Mouse (Mus musculus) neutrophil, adult 83 days (primary cell): ENCODE results near the gene Olfr1201. TPM values are rescaled to one million over a fixed set of nuclear protein-coding genes. Genes with fewer than 3 reads are reported as not detected.

Experiments used
- total RNA-seq, 2 experiments: library from RNA; stranded (reverse); gene quantifications; one replicate each; pipeline ENCODE4 v1.2.4; 2023

Olfr1201 gene
- total RNA-seq, result not detected

GRCm38 (mm10) chr2:88792736-88793135 is at the start of gene Olfr1201:
Gene Olfr1201, plus strand, starts transcription at chr2:88793036.

GRCm38 (mm10) chr2:88751270-88751669 is 41.6 kb upstream of the Olfr1201 start, which contains the start of gene Olfr1198:
Gene Olfr1198, minus strand, starts transcription at chr2:88751370.

GRCm38 (mm10) chr2:88760369-88760768 is 32.5 kb upstream of the Olfr1201 start, which contains the start of gene Olfr1199:
Gene Olfr1199, minus strand, starts transcription at chr2:88760469.

GRCm38 (mm10) chr2:88770388-88770787 is 22.4 kb upstream of the Olfr1201 start, which contains the start of gene Olfr1200:
Gene Olfr1200, minus strand, starts transcription at chr2:88770488.

DNA sequence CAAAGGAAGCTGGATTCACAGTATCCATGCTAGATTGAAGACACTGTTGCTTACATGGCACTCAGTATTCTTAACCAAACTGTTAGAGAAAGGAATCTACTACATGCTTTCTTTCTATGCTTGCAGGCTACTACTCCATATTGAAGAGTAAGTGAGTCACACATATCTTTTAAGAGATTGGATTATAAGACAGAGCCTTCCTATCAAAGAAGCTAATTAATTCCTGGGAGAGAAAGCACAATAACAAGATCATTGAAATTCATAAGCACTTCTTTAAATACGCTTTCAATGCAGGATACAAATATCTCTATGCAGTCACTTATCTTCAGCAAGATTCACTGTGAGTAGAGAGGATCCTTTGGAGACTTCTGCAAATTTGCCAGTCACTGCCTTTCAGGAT is 21.4 kb downstream of the Olfr1201 start, which contains the start of gene Olfr1202:
Gene Olfr1202, plus strand, starts transcription at position 301 of the 400 bp plus-strand sequence.

GRCm38 (mm10) chr2:88829437-88829836 is 36.6 kb downstream of the Olfr1201 start, which contains the start of gene Olfr1205:
Gene Olfr1205, plus strand, starts transcription at chr2:88829737.

Other genes with a start within 250 kb of the Olfr1201 start
- gene Olfr1188, start 236.1 kb upstream of the Olfr1201 start, total RNA-seq, result not detected
- not detected for gene Olfr1189, start 206.6 kb upstream of the Olfr1201 start, total RNA-seq
- under 1 TPM; 0.04 to 0.18 TPM for gene Olfr1191-ps1, start 152.5 kb upstream of the Olfr1201 start, total RNA-seq
- not detected for gene Olfr1192-ps1, start 144.5 kb upstream of the Olfr1201 start, total RNA-seq
- not detected for gene Olfr1193, start 117.4 kb upstream of the Olfr1201 start, total RNA-seq
- not detected for gene Olfr1195, start 103.8 kb upstream of the Olfr1201 start, total RNA-seq
- not detected for gene Olfr1196, start 88.4 kb upstream of the Olfr1201 start, total RNA-seq
- gene Olfr1197, start 60.7 kb upstream of the Olfr1201 start, total RNA-seq, result not detected
- gene Olfr1198, start 41.7 kb upstream of the Olfr1201 start, total RNA-seq, result not detected
- gene Olfr1199, start 32.6 kb upstream of the Olfr1201 start, total RNA-seq, result not detected
- not detected for gene Olfr1200, start 22.5 kb upstream of the Olfr1201 start, total RNA-seq
- not detected for gene Olfr1202, start 21.5 kb downstream of the Olfr1201 start, total RNA-seq
- gene Olfr1205, start 36.7 kb downstream of the Olfr1201 start, total RNA-seq, result not detected
- gene Olfr1204, start 56.3 kb downstream of the Olfr1201 start, total RNA-seq, result not detected
- not detected for gene Olfr1206, start 70.2 kb downstream of the Olfr1201 start, total RNA-seq
- gene Olfr1208, start 109.3 kb downstream of the Olfr1201 start, total RNA-seq, result not detected
- not detected for gene Olfr1209, start 122.1 kb downstream of the Olfr1201 start, total RNA-seq
- gene Olfr1211, start 145.1 kb downstream of the Olfr1201 start, total RNA-seq, result not detected
- not detected for gene Olfr1212, start 160.9 kb downstream of the Olfr1201 start, total RNA-seq
- not detected for gene Gm13762, start 187.2 kb downstream of the Olfr1201 start, total RNA-seq
- not detected for gene Olfr1214, start 199.6 kb downstream of the Olfr1201 start, total RNA-seq
- not detected for gene Olfr1215, start 213.9 kb downstream of the Olfr1201 start, total RNA-seq
- gene Olfr1216, start 225.3 kb downstream of the Olfr1201 start, total RNA-seq, result not detected
- not detected for gene Olfr1217, start 239.0 kb downstream of the Olfr1201 start, total RNA-seq